23 mouse cellular contexts compared by ENCODE assay signal in the genomic region with DNA sequence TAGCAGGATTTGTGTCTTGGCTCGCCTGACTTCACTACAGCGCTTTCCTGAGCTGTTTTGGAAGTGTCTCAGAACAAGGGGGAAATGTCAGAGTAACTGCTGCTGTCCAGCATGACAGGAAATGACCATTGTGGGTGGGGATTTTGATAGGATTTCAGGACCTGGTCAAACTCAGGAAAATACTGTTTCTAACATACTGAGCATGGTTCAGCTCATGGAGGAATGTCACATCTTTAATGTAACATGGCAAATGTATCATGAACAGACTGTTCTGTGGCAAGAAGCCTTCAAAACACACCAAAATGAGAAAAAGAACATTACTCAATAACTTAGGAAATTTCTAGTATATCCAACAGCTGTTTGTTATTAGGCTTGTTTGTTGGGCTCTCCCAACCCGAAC. TPM values are rescaled to one million over a fixed set of nuclear protein-coding genes. Genes with fewer than 3 reads are reported as not detected.
"Had no signal": no experiment of that assay in that cellular context is flagged by ENCODE, and none has a peak within 500 bp of the region (broad histone marks: within the 10 kb centered on the region; RNA-seq: fewer than 3 reads in every experiment).

No protein-coding gene starts in this region.

- ATAC-seq: intestine, embryonic 15.5 days; liver, embryonic 12.5 days; midbrain, embryonic 15.5 days had no signal

- H3K27ac ChIP-seq: intestine, embryonic 15.5 days; limb, embryonic 10.5 days; limb, embryonic 13.5 days; liver, embryonic 12.5 days; liver, embryonic 15.5 days; lung, embryonic 15.5 days; macrophage; midbrain, embryonic 12.5 days; midbrain, embryonic 15.5 days; neural tube, embryonic 12.5 days; neural tube, embryonic 15.5 days; stomach, postnatal 0 days had no signal

- H3K4me1 ChIP-seq: intestine, embryonic 15.5 days; limb, embryonic 10.5 days; liver, embryonic 12.5 days; liver, embryonic 15.5 days; lung, embryonic 15.5 days; midbrain, embryonic 12.5 days; midbrain, embryonic 15.5 days; neural tube, embryonic 12.5 days; neural tube, embryonic 15.5 days had no signal

- H3K4me2 ChIP-seq: intestine, embryonic 15.5 days; limb, embryonic 13.5 days; liver, embryonic 12.5 days; liver, embryonic 15.5 days; lung, embryonic 15.5 days; midbrain, embryonic 12.5 days; midbrain, embryonic 15.5 days; neural tube, embryonic 12.5 days; neural tube, embryonic 15.5 days had no signal

- H3K27me3 ChIP-seq: intestine, embryonic 15.5 days; limb, embryonic 13.5 days; liver, embryonic 12.5 days; liver, embryonic 15.5 days; lung, embryonic 15.5 days; midbrain, embryonic 12.5 days; midbrain, embryonic 15.5 days; neural tube, embryonic 12.5 days; neural tube, embryonic 15.5 days had no signal

- H3K4me3 ChIP-seq: intestine, embryonic 15.5 days; limb, embryonic 10.5 days; limb, embryonic 13.5 days; liver, embryonic 12.5 days; liver, embryonic 15.5 days; lung, embryonic 15.5 days; midbrain, embryonic 12.5 days; midbrain, embryonic 15.5 days; neural tube, embryonic 12.5 days; neural tube, embryonic 15.5 days had no signal

- DNase-seq: kidney, adult 11 months; kidney, adult 9 months; kidney, postnatal 4 days; liver; right cerebral cortex, adult 18-20 months; right cerebral cortex, postnatal 14 days; right cerebral cortex, postnatal 4 days; thymus, adult 2 months; thymus, postnatal 14 days; thymus, postnatal 4 days had no signal

- H3K36me3 ChIP-seq: intestine, embryonic 15.5 days; limb, embryonic 10.5 days; limb, embryonic 13.5 days; liver, embryonic 12.5 days; liver, embryonic 15.5 days; lung, embryonic 15.5 days; midbrain, embryonic 12.5 days; midbrain, embryonic 15.5 days; neural tube, embryonic 12.5 days; neural tube, embryonic 15.5 days had no signal

- H3K9ac ChIP-seq: intestine, embryonic 15.5 days; limb, embryonic 13.5 days; liver, embryonic 12.5 days; liver, embryonic 15.5 days; lung, embryonic 15.5 days; midbrain, embryonic 12.5 days; midbrain, embryonic 15.5 days; neural tube, embryonic 12.5 days; neural tube, embryonic 15.5 days had no signal

- H3K9me3 ChIP-seq: intestine, embryonic 15.5 days; limb, embryonic 10.5 days; limb, embryonic 13.5 days; liver, embryonic 12.5 days; liver, embryonic 15.5 days; lung, embryonic 15.5 days; midbrain, embryonic 12.5 days; midbrain, embryonic 15.5 days; neural tube, embryonic 12.5 days; neural tube, embryonic 15.5 days had no signal

RNA-seq across cellular contexts. Expression of a gene that starts 52.1 kb away (rescaled TPM):
- polyA plus RNA-seq: kidney, embryonic 16.5 days; limb, embryonic 10.5 days; limb, embryonic 13.5 days; liver, embryonic 12.5 days; liver, embryonic 15.5 days; macrophage; midbrain, embryonic 12.5 days; midbrain, embryonic 15.5 days; neural tube, embryonic 12.5 days; stomach, postnatal 0 days had no signal
